Mouse (Mus musculus) central nervous system, embryonic 11.5 days (tissue): ENCODE data around the gene Slfn1. TPM values are rescaled to one million over a fixed set of nuclear protein-coding genes. Genes with fewer than 3 reads are reported as not detected.

Experiments
- polyA plus RNA-seq: library from polyadenylated mRNA; depleted of rRNA; stranded (reverse); fragments of >200 nt; gene quantifications from 2 replicates; pipeline ENCODE4 v1.2.3, GENCODE M21; 2012; rRNA removed

The Slfn1 gene
- polyA plus RNA-seq = 0.02 TPM in 1 of 2 replicates, not detected in the other

GRCm38 (mm10) chr11:83116597-83117227, at the start of gene Slfn1:
Slfn1 (plus strand) TSS chr11:83116849.

Other genes starting within 250 kb of the Slfn1 start
- gene Rffl, start 245.6 kb upstream of the Slfn1 start, polyA plus RNA-seq = 6.0 and 7.9 TPM in 2 replicates
- gene Rad51d, start 226.2 kb upstream of the Slfn1 start, polyA plus RNA-seq = 12.1 and 12.5 TPM in 2 replicates
- gene Fndc8, start 224.7 kb upstream of the Slfn1 start, polyA plus RNA-seq = 0.04 TPM in 1 of 2 replicates, not detected in the other
- gene Nle1, start 208.4 kb upstream of the Slfn1 start, polyA plus RNA-seq = 46.6 and 61.5 TPM in 2 replicates
- 2.1 and 7.7 TPM in 2 replicates for gene Unc45b, start 206.3 kb upstream of the Slfn1 start, polyA plus RNA-seq
- gene Slfn5, start 165.5 kb upstream of the Slfn1 start, polyA plus RNA-seq = 0.71 and 0.74 TPM in 2 replicates
- gene Slfn9, start 125.0 kb upstream of the Slfn1 start, polyA plus RNA-seq = 6.4 and 8.4 TPM in 2 replicates
- 0.17 and 0.22 TPM in 2 replicates for gene Slfn8, start 96.0 kb upstream of the Slfn1 start, polyA plus RNA-seq
- 1.1 and 1.7 TPM in 2 replicates for gene Slfn2, start 51.7 kb upstream of the Slfn1 start, polyA plus RNA-seq
- 0.02 TPM in 1 of 2 replicates, not detected in the other for gene Slfn4, start 58.3 kb downstream of the Slfn1 start, polyA plus RNA-seq
- gene Slfn3, start 74.5 kb downstream of the Slfn1 start, polyA plus RNA-seq = 0.60 and 0.61 TPM in 2 replicates
- gene Slfn14, start 169.9 kb downstream of the Slfn1 start, polyA plus RNA-seq = 0.47 and 0.87 TPM in 2 replicates
- gene Ap2b1, start 182.2 kb downstream of the Slfn1 start, polyA plus RNA-seq = 67.5 and 90.3 TPM in 2 replicates
- gene Pex12, start 185.7 kb downstream of the Slfn1 start, polyA plus RNA-seq = 9.6 and 10.0 TPM in 2 replicates